Mouse (Mus musculus): ENCODE data around the gene Gm12169. TPM values are rescaled to one million over a fixed set of nuclear protein-coding genes. Genes with fewer than 3 reads are reported as not detected.
"Not testable (repeated sequence)": the region's sequence is repeated elsewhere in the genome, so short reads cannot be mapped to it uniquely, and the experiment has no call there.

Gene Gm12169
- polyA plus RNA-seq (2015; fragmentation: Nextera tagmentation; extraction: Ambion mirVana), result not detected in 2 replicates

DNA sequence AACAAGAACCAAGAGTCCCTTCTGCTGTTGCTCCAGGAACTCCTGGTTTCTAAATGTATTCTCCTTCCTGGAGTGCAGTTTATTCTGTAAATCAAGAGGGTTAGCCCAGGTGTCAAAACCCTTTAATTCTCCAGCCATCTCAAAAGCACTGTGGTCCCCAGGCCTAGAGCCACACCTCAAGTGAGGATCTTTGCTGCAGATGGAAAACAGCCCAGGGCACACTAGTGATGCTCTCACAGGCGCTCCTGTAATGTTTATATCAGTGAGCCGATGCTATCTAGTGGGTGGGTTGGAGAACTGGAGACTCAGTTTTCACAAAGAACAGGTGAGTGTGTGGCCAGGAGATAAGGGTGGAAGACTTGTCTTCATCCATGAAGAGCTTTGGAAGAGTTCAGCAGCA is at the start of gene Gm12169:
TSS of gene Gm12169 (plus strand) at position 301 of the 400 bp plus-strand sequence.
- Histone ChIP-seq H3K9me3 (ENCODE audit: control insufficient read depth, low read length) (no peaks in the 10 kb centered on the region), H3K4me1 (replicated peaks; ENCODE audit: control insufficient read depth, insufficient read depth, low read length) (no peaks in the 10 kb centered on the region), H3K4me3 (ENCODE audit: low read length) (no peak within 1 kb of the TSS), H3K27ac (ENCODE audit: low read length) (no peak within 1 kb of the TSS), H3K36me3 (ENCODE audit: control insufficient read depth, insufficient read depth, low read length) (no peaks in the 10 kb centered on the region), H3K9ac (ENCODE audit: low read length) (no peak within 1 kb of the TSS), H3K4me2 (ENCODE audit: low read depth, low read length) (no peak within 1 kb of the TSS), H3K27me3 (ENCODE audit: control insufficient read depth, insufficient read depth, low read depth, low read length) (no peaks in the 10 kb centered on the region)
- no peak for ATAC-seq (ENCODE audit: low read depth)
- 72% methylated on average over 2 of the region's 2 CpGs for WGBS

DNA sequence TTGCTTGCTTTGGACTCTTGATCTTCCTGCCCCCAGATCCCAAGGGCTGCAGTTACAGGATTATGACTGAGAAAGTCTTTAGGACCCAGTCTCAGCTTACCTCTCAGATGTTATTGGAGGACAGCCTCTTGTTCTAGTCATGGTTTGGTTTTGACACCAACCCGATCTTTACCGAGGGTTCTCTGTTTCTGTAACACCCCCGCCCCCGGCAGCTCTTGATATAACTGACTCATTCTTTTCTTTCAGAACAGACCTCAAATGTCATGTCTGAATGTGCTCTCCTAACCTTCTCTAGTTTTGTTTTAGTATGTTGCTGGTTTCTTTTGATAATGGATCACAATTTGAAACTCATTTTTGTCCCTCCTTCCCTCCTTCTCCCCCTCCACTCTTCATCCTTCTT is 49.8 kb upstream of the Gm12169 start:
- ATAC-seq (ENCODE audit: low read depth), result no peak
- Histone ChIP-seq H3K4me2 (ENCODE audit: low read depth, low read length) (no peak overlapping the region), H3K36me3 (ENCODE audit: control insufficient read depth, insufficient read depth, low read length) (no peaks in the 10 kb centered on the region), H3K27me3 (ENCODE audit: control insufficient read depth, insufficient read depth, low read depth, low read length) (no peaks in the 10 kb centered on the region), H3K9ac (ENCODE audit: low read length) (no peak overlapping the region), H3K4me3 (ENCODE audit: low read length) (no peak overlapping the region), H3K9me3 (ENCODE audit: control insufficient read depth, low read length) (no peaks in the 10 kb centered on the region), H3K4me1 (replicated peaks; ENCODE audit: control insufficient read depth, insufficient read depth, low read length) (no peaks in the 10 kb centered on the region), H3K27ac (ENCODE audit: low read length) (no peak overlapping the region)
- 84% methylated on average over 4 of the region's 4 CpGs for WGBS

DNA sequence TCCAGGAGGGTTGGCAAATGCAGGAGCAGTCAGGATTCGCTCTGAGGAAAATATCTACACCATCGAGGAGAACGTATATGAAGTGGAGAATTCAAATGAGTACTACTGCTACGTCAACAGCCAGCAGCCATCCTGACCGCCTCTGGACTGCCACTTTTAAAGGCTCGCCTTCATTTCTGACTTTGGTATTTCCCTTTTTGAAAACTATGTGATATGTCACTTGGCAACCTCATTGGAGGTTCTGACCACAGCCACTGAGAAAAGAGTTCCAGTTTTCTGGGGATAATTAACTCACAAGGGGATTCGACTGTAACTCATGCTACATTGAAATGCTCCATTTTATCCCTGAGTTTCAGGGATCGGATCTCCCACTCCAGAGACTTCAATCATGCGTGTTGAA is 44.7 kb upstream of the Gm12169 start:
- Histone ChIP-seq H3K4me1 (replicated peaks; ENCODE audit: control insufficient read depth, insufficient read depth, low read length) (no peaks in the 10 kb centered on the region), H3K27me3 (ENCODE audit: control insufficient read depth, insufficient read depth, low read depth, low read length) (no peaks in the 10 kb centered on the region)
- no peak for ATAC-seq (ENCODE audit: low read depth)

DNA sequence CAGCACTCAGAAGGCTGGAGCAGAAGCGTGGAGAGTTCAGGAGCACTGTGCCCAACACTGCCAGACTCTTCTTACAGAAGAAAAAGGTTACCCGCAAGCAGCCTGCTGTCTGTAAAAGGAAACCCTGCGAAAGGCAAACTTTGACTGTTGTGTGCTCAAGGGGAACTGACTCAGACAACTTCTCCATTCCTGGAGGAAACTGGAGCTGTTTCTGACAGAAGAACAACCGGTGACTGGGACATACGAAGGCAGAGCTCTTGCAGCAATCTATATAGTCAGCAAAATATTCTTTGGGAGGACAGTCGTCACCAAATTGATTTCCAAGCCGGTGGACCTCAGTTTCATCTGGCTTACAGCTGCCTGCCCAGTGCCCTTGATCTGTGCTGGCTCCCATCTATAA is 43.5 kb upstream of the Gm12169 start:
- Histone ChIP-seq H3K4me3 (ENCODE audit: low read length) (no peak overlapping the region), H3K9ac (ENCODE audit: low read length) (no peak overlapping the region), H3K4me1 (replicated peaks; ENCODE audit: control insufficient read depth, insufficient read depth, low read length) (no peaks in the 10 kb centered on the region), H3K27me3 (ENCODE audit: control insufficient read depth, insufficient read depth, low read depth, low read length) (no peaks in the 10 kb centered on the region), H3K9me3 (ENCODE audit: control insufficient read depth, low read length) (0 out of 2 replicates have a peak, but pooled peaks cover 3% of the 10 kb centered on the region), H3K4me2 (ENCODE audit: low read depth, low read length) (no peak overlapping the region), H3K36me3 (ENCODE audit: control insufficient read depth, insufficient read depth, low read length) (no peaks in the 10 kb centered on the region), H3K27ac (ENCODE audit: low read length) (no peak overlapping the region)
- ATAC-seq (ENCODE audit: low read depth), result no peak
- WGBS, result 70% methylated on average over 7 of the region's 7 CpGs

More for the DNA sequence above, 44.7 kb upstream of the Gm12169 start:
- no peak overlapping the region for H3K9ac ChIP-seq (ENCODE audit: low read length)
- 0 out of 2 replicates have a peak, but pooled peaks cover 3% of the 10 kb centered on the region for H3K9me3 ChIP-seq (ENCODE audit: control insufficient read depth, low read length)
- 70% methylated on average over 9 of the region's 9 CpGs for whole genome bisulfite sequencing
- no peak overlapping the region for H3K4me2 ChIP-seq (ENCODE audit: low read depth, low read length)
- H3K27ac ChIP-seq (ENCODE audit: low read length), result no peak overlapping the region
- no peak overlapping the region for H3K4me3 ChIP-seq (ENCODE audit: low read length)
- no peaks in the 10 kb centered on the region for H3K36me3 ChIP-seq (ENCODE audit: control insufficient read depth, insufficient read depth, low read length)

DNA sequence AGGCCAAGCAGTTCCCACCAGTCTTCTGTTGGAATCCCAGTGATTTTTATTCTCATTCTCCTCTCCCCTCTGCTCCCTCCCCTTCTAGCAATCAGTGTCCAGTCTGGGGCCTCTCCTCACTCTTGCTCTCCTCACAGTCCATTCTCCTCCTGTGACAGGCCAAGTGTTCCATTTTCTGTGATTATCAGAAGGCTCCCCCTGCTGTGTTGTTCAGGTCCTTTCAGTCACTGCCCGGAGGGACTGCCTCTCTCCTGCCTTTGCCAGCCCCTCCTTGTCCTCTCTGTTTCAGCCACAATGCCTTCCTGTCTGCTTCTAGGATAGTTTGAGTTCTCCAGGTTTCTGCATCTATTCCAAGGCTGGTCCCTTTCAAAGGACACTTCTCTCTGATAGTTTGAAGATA is 35.8 kb upstream of the Gm12169 start:
- 33% methylated on average over 1 of the region's 1 CpGs for WGBS
- Histone ChIP-seq H3K36me3 (ENCODE audit: control insufficient read depth, insufficient read depth, low read length) (no peaks in the 10 kb centered on the region), H3K4me3 (ENCODE audit: low read length) (no peak overlapping the region), H3K27me3 (ENCODE audit: control insufficient read depth, insufficient read depth, low read depth, low read length) (no peaks in the 10 kb centered on the region), H3K4me1 (replicated peaks; ENCODE audit: control insufficient read depth, insufficient read depth, low read length) (no peaks in the 10 kb centered on the region), H3K27ac (ENCODE audit: low read length) (no peak overlapping the region), H3K4me2 (ENCODE audit: low read depth, low read length) (no peak overlapping the region), H3K9me3 (ENCODE audit: control insufficient read depth, low read length) (no peaks in the 10 kb centered on the region), H3K9ac (ENCODE audit: low read length) (no peak overlapping the region)
- no peak for ATAC-seq (ENCODE audit: low read depth)

DNA sequence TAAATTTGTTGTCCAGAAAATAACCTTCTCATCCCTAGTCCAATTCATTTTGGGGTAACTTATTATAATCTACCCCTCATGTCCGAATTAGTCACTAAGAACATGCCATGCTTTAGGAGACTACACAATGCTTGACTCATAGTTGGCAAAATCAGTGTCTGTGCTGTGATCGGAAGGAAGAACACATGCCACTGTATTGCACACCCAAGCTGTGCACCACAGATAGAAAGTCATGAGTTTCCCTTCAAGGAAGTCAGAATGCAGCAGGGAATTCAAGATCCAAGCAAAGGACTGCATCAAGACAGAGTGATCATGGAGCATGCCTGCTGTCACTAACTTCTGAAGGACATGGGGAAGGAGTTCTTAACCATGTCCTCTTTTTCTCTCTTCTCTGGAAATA is 35.4 kb upstream of the Gm12169 start:
- WGBS, result 74% methylated on average over 2 of the region's 2 CpGs
- H3K4me3 ChIP-seq (ENCODE audit: low read length), result no peak overlapping the region
- H3K27me3 ChIP-seq (ENCODE audit: control insufficient read depth, insufficient read depth, low read depth, low read length), result no peaks in the 10 kb centered on the region
- H3K4me1 ChIP-seq (replicated peaks; ENCODE audit: control insufficient read depth, insufficient read depth, low read length), result no peaks in the 10 kb centered on the region
- no peak overlapping the region for H3K27ac ChIP-seq (ENCODE audit: low read length)
- no peaks in the 10 kb centered on the region for H3K9me3 ChIP-seq (ENCODE audit: control insufficient read depth, low read length)
- H3K36me3 ChIP-seq (ENCODE audit: control insufficient read depth, insufficient read depth, low read length), result no peaks in the 10 kb centered on the region
- ATAC-seq (ENCODE audit: low read depth), result no peak
- H3K9ac ChIP-seq (ENCODE audit: low read length), result no peak overlapping the region
- H3K4me2 ChIP-seq (ENCODE audit: low read depth, low read length), result no peak overlapping the region

DNA sequence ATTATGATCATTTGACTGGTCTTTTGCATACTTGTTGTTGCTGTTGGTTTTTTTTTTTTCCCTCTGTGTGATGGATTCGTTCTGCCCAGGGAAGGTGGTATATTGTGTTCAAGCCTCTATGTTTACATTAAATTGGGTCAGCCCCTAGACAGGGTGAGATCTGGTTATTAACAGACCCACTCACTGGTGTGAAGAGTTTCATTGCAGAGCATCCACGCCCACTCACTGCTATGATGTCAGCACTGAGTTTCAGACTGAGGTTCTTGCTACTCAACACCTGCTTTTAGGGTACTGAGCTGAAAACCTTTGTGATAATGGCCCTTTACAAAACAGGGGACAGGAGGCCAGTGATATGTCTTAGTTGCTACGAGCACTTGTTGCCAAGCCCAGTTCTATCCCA is 16.9 kb upstream of the Gm12169 start:
- no peak overlapping the region for H3K27ac ChIP-seq (ENCODE audit: low read length)
- no peak for ATAC-seq (ENCODE audit: low read depth)
- WGBS, result 59% methylated on average over 3 of the region's 3 CpGs
- no peaks in the 10 kb centered on the region for H3K36me3 ChIP-seq (ENCODE audit: control insufficient read depth, insufficient read depth, low read length)
- H3K4me2 ChIP-seq (ENCODE audit: low read depth, low read length), result no peak overlapping the region
- H3K4me3 ChIP-seq (ENCODE audit: low read length), result no peak overlapping the region
- H3K9me3 ChIP-seq (ENCODE audit: control insufficient read depth, low read length), result no peaks in the 10 kb centered on the region
- H3K9ac ChIP-seq (ENCODE audit: low read length), result no peak overlapping the region
- H3K4me1 ChIP-seq (replicated peaks; ENCODE audit: control insufficient read depth, insufficient read depth, low read length), result no peaks in the 10 kb centered on the region
- H3K27me3 ChIP-seq (ENCODE audit: control insufficient read depth, insufficient read depth, low read depth, low read length), result no peaks in the 10 kb centered on the region

DNA sequence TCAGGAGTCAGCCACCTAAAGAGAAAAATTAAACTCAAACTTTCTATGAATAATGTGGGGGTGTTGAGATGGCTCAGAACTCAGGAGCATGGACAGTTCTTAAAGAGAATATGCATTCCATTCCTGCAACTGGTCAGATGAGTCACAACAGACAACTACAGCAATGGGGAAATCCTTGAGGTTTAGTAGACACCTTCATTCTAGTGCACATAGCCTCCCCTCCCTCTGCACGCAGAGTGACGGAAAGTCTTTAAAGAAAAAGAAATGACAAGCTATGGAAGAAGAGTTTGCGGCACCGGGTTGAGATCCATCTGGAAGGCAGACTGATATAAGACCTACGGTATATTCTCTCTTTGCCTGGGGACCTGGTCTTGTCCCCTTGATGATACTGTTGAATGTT is 14.1 kb upstream of the Gm12169 start:
- no peaks in the 10 kb centered on the region for H3K9me3 ChIP-seq (ENCODE audit: control insufficient read depth, low read length)
- H3K27me3 ChIP-seq (ENCODE audit: control insufficient read depth, insufficient read depth, low read depth, low read length), result no peaks in the 10 kb centered on the region
- ATAC-seq (ENCODE audit: low read depth), result no peak
- no peaks in the 10 kb centered on the region for H3K36me3 ChIP-seq (ENCODE audit: control insufficient read depth, insufficient read depth, low read length)
- no peak overlapping the region for H3K9ac ChIP-seq (ENCODE audit: low read length)
- H3K27ac ChIP-seq (ENCODE audit: low read length), result no peak overlapping the region
- no peaks in the 10 kb centered on the region for H3K4me1 ChIP-seq (replicated peaks; ENCODE audit: control insufficient read depth, insufficient read depth, low read length)
- WGBS, result 94% methylated on average over 5 of the region's 5 CpGs
- H3K4me2 ChIP-seq (ENCODE audit: low read depth, low read length), result no peak overlapping the region
- H3K4me3 ChIP-seq (ENCODE audit: low read length), result no peak overlapping the region

DNA sequence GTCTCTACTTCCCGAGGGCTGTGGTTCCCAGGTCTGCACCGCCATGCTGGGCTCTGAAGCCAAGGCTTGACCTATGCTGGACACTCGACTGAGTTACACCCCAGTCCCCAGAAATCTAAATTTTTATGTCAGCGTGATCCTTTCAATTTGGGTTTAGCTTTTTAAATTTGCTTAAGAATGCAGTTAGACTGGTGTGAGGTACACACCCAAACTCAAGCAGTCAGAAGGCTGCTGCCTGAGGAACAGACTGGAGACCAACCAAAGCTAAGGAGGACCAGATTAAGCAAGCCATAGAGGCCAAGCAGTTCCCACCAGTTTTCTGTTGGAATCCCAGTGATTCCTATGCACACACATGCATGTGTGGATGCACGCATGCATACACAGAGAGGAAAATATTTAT is 2.7 kb upstream of the Gm12169 start:
- H3K4me2 ChIP-seq (ENCODE audit: low read depth, low read length); H3K9me3 ChIP-seq (ENCODE audit: control insufficient read depth, low read length); H3K4me3 ChIP-seq (ENCODE audit: low read length); H3K4me1 ChIP-seq (replicated peaks; ENCODE audit: control insufficient read depth, insufficient read depth, low read length); H3K27ac ChIP-seq (ENCODE audit: low read length); H3K36me3 ChIP-seq (ENCODE audit: control insufficient read depth, insufficient read depth, low read length); H3K27me3 ChIP-seq (ENCODE audit: control insufficient read depth, insufficient read depth, low read depth, low read length); H3K9ac ChIP-seq (ENCODE audit: low read length); ATAC-seq (ENCODE audit: low read depth): not testable (repeated sequence)
- WGBS, result 67% methylated on average over 5 of the region's 5 CpGs

DNA sequence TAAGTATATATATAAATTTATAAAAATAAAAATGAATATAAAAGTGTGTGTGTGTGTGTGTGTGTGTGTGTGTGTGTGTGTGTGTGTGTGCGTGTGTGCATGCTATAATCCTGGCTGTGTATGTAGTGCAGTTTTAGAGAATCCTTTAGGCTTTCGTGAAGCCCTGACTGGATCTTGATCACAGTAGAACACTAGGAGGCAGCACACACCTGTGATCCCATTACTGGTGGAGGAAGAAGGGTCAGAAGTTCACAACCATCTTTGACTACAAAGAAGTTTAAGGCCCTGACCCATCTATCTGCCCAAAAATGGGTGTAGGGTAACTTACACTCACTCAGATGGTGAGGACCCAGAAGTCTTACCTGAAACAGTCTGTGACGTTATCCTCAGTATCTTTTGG is 1.3 kb upstream of the Gm12169 start:
- 69% methylated on average over 3 of the region's 3 CpGs for WGBS
- Histone ChIP-seq H3K9ac (ENCODE audit: low read length) (no peak overlapping the region), H3K9me3 (ENCODE audit: control insufficient read depth, low read length) (no peaks in the 10 kb centered on the region), H3K4me3 (ENCODE audit: low read length) (no peak overlapping the region), H3K4me1 (replicated peaks; ENCODE audit: control insufficient read depth, insufficient read depth, low read length) (no peaks in the 10 kb centered on the region), H3K27me3 (ENCODE audit: control insufficient read depth, insufficient read depth, low read depth, low read length) (no peaks in the 10 kb centered on the region), H3K36me3 (ENCODE audit: control insufficient read depth, insufficient read depth, low read length) (no peaks in the 10 kb centered on the region), H3K27ac (ENCODE audit: low read length) (no peak overlapping the region), H3K4me2 (ENCODE audit: low read depth, low read length) (no peak overlapping the region)
- ATAC-seq (ENCODE audit: low read depth), result no peak
